Mouse (Mus musculus) forelimb bud, embryonic 11.5 days (tissue): ENCODE results near the gene Hist1h3c.
"Not testable (repeated sequence)": the region's sequence is repeated elsewhere in the genome, so short reads cannot be mapped to it uniquely, and the experiment has no call there.

ENCODE experiments used
- DNase-seq: peaks from one replicate; pipeline ENCODE4 v3.0.0-alpha.2; 2012; ENCODE audit warnings: low read depth, low spot score

Gene Hist1h3c

DNA sequence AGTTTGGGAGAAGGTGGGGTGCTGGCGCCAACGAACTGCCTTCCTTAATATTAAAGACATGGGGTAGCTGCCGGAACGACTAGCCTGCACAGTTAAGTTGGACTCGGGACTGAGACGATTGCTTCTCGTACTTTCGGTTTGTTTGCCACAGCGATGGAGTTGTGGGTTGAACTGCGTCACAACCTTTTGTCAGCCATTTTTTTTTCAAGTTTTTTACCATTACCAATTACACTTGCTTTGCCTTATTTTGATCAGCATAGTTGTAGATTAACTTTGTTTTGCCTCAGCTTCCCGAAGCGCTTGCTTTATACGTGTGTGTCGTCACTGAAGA is 5.5 kb downstream of the Hist1h3c start:
- DNase-seq: no peak

DNA sequence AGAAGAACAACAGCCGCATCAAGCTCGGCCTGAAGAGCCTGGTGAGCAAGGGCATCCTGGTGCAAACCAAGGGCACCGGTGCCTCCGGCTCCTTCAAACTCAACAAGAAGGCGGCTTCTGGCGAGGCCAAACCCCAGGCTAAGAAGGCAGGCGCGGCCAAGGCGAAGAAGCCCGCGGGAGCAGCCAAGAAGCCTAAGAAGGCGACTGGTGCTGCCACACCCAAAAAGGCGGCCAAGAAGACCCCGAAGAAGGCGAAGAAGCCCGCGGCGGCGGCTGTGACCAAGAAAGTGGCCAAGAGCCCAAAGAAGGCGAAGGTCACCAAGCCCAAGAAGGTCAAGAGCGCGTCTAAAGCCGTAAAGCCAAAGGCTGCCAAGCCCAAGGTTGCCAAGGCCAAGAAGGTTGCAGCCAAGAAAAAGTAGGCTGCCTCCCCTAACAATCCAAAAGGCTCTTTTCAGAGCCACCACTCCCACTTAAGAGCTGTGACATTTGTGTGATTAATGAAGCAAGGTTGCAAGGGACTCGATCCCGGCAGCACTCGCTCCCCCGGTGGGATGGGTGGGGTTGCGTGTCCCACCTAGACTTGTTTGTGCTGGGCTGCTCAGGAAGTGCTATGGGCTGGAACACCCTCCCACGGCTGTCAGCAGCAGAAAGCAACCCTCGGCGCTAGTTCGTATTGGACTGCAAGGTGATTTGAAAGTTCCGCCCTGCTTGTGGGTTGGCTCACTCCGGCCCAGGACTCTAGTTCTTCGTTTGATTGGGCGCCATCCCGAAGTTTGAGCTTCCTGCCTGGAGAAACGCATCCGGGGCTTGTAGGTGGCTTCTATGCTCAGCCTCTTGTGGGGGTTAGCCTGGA is 6.1 kb downstream of the Hist1h3c start:
- DNase-seq: peak; percentile 96

DNA sequence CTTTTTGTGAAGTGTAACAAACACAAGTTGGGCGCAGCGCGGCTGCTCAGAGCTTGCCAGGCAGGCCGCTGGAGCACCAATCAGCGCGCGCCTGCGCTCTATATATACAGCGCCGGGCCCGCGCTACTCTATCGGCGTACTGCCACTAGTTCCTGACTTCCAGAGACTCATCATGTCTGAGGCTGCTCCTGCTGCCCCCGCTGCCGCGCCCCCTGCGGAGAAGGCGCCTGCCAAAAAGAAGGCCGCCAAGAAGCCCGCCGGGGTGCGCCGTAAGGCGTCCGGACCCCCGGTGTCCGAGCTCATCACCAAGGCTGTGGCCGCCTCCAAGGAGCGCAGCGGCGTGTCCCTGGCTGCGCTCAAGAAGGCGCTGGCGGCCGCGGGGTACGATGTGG is 6.7 kb downstream of the Hist1h3c start, which contains the start of gene Hist1h1c:
Gene Hist1h1c, plus strand, starts transcription at position 132 of the 392 bp plus-strand sequence.
- peak; percentile 95 for DNase-seq

DNA sequence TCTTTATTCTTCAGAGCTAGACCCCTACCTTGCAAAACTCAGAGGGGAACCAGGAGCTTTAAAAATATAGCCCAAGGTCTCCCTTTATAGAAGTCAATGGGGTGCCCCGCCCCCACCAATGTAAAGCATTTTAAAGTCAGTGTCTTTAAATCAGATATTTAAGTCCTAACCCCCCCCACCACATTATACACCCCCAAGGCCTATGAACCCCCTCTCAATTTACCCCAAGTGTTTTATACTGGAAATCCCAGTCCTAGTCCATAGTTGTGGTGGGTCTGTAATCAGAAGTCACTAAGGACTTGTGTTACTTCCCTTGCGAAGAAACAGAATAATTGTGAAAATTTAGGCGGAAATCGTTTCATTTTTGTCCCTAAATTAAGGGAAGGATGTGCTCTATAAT is 7.4 kb downstream of the Hist1h3c start:
- DNase-seq: no peak

DNA sequence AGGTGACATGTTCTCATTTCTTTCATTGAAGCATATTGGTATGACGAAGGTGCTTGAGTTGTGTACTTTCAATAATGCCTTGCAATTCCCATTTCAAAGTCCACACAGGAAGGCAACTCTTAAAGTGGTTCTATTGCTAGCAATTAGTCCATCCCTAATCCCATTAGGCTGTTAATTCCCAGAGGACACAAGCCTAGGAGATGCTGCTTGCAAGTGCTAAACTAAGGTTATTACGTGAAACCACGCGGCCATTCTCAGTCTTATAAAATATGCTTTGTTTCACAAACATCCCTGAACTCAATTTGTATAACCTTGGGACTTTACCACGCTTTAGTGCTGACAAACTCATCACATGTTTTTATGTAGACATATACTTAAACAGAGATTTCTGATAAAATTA is 8.3 kb downstream of the Hist1h3c start:
- no peak for DNase-seq

DNA sequence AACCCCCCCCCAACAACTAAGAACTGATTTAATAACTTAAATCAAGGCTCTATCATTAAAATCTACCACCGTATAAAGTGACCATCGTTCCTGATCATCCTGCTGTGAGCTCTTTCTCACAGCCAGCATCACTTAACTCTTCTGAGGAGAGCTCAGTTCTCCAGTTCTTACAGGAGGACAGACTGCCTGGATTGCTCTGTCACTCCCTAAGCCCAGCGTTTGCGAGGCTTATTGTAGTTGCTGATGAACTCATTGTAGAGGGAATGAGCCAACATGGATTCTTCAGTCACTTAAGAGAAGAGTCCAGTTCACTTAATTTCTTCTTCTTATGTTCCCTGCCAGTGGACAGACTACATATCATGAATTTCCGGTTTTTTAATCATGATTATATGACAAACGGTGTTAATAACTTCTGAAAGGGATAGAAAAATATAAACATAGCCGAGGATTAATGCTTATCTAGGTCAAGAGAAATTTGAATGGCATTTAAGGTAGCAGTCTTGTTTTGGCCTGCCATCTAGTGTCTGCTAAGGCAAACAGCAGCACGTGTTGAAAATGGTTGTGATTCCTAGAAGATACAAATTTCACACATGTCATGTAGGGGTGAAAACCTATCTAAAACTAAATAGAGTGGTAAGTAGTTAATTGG is 13.1 kb downstream of the Hist1h3c start:
- no peak for DNase-seq

DNA sequence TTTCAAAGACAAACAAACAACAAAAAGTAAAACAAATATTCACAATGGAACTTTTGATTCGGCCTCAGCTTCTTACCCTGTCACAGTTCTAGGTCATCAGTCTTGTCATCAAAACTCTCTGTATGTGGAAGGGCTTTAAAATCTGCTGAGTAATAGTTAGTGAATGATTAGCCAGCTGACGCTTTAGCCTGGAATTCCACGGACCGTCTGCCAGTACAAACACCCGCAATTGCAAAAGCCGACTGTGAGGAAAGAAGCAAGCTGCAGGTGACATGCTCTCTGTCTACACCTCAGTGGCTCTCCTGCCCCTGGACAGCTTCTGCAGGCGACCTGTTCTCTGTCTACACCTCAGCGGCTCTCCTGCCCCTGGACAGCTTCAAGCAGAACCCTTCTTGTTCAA is 14.9 kb downstream of the Hist1h3c start:
- no peak for DNase-seq

DNA sequence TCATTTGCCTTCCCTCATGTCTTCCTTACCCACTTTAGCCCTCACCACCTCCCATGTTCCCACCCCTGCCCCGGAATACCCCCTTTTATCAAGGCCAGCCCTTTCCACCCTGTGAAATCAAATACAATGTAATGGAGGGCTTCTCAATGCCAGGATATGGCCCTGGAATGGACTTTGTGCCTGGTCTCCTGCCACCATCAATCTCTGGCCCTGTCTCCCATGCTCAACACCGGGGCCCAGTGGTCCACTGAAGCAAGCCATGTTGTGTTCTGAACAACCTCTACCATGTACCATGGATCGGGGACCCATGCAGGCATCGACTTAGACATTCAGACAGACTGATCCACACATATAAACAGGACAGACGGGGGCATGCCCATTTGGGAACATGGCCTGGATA is 15.7 kb downstream of the Hist1h3c start:
- DNase-seq: no peak

DNA sequence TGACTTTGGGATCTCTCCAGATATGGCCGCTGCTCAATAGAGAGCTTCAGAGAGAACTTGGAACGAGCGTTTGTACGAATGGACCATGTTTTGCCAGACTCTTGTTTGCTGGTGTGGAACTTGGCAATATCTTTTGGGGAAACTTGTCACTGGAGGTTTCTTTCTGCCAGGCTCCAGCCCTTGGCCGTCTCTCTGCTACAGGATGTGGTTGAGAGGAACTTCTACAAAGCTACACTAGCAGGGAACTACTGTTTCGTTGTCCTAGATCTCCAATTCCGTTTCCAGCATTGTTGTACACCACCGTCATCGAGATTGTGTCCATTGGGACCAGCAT is 16.2 kb downstream of the Hist1h3c start:
- DNase-seq: no peak

DNA sequence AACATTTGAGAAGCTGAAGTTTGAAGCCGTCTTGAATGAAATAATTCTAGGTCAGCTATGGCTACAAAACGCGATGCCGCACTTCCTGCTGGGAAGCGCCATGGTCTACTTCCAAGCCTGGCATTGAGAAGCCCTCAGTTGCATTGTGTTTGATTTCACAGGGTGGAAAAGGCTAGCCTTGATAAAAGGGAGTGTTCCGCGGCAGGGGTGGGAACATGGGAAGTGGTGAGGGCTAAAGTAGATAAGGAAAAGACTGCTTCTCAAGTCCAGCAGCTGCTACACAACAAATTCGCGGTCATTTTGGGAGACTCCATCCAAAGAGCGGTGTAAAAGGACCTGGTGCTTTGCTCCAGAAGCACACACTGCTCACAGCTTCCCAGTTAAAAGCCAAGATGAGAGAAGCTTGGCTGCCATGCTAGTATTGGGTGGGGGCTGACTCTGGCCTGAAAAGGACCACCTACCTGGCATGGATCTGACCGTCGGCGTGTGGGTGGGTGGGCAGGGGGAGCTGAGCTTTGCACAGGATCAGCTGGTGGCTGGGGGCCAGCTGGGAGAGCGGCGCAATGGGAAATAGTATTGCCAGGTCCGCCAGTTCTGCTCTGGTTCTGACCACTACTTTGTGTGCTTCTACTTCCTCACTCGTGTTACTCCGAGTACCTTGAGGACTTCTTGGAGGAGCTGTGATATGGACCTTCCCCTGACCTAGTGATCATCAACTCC is 16.8 kb downstream of the Hist1h3c start:
- DNase-seq: no peak

DNA sequence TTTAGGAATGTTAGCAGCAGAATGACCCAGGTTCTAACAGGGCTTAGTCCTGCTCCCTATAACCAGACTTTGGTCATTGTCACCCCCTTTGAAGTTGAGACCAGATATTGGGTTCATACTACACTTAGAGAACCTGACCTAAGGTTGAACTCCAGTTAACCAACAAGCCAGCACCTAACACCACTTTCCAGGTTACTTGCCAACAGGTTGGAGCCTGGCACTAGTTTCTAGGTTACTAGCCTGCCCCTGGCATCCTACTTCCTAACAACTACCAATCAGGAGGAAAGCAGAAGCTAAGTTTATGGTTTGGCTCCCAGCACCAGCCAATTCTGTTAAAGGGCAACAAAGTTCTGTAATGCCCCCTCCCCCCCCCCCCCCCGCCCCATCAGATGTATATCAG is 20.2 kb downstream of the Hist1h3c start:
- DNase-seq: no peak

DNA sequence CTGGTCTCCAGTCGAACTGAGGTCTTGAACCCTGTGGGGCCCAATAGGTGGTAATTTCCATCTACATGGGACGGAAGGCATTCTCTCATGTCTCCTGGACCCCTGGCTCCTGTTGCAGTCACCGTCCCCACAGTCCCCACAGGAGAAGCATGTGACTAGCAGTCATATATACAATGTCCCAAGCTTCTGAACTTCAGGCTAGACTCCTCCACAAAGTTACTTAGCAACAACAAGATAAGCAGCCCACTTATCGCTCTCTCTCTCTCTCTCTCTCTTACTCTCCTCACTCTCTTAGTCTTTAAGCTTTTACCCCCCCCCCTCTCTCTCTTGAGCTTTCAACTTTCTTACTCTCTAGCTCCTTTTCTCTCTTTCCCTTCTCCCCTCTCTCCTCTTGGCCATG is 21.2 kb downstream of the Hist1h3c start:
- DNase-seq: no peak

DNA sequence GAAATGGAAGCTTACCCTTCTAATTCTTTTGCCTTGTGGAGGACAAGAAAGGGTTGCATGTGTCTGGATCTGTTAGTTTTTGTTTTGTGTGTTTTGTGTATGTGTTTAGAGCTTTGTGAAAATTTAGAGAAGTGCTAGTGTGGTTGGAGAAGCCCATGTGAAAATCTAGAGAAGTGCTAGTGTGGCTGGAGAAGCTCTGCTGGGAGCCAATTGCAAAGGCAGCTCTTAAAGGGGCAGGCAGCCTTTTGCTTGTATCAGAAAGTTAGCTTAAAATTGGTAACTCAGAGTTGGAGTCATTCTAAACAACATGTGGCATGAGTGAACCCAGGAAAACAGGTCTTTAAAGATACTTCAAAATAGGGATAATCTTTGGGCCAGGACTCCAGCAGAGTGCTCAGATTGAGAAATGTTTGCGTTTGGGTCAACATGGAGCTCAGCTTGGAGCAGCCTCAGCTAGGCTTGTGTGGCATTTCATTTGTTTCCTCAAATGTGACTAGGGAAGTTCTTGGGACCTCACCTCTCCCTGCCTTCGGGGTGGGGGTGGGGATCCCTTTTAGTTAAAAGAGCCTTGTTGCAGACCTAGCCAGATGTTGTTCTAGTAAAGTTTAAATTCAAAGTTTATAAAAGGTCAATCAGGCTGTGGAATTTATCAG is 27.7 kb downstream of the Hist1h3c start:
- not testable (repeated sequence) for DNase-seq

DNA sequence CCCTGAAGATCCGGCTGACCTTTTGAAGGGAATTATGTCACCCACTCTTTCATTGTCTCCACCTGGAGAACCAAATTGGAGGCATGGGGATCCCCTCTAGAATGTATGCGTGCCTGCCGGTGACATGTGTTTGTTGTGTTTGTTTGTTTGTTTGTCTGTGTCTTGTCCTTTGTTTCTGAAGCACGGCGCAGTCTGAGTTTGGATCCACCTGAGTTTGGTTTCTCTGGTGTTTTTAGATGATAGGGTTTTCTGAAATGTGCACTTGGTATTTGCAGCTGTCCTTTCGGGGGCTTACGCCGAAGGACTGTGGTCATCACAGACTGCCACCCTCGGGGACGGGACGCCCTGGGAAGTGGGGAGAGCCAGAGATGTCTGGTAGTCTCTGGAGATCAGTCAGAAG is 28.2 kb downstream of the Hist1h3c start:
- DNase-seq: no peak

DNA sequence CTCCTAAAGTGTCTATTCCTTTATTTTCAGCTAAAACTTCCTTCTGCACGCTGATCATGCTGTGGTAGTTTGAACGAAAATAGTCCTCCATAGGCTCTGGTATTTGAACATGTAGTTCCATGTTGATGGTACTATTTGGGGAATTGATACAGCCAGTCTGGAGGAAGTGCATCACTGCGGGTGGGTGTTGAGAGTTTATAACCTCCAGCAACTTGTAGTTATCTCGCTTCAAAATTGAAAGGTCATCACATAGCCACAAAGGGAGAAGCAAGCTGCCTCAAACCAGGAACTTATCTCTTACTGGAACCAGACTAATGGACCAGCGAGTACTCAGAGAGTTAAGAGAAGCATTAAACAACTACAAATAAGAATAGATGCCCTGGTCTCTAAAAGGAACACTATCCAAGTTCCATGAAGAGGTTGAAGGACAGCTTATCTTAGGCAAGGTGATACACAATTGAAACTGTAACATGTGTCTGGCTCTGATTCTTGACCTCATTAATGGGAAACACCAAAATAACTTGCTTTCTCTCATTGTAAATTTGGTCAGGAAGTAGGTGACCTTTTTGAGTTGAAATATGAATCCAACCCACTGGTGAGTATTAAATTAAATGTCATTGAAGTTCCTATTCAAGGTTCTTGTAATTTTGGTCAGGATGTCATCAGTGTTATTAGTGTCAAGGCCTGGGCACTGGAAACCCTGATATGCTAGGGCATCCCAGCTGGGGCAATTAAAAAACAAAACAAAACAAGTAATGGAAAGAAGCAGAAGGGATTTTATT is 28.9 kb downstream of the Hist1h3c start:
- no peak for DNase-seq

DNA sequence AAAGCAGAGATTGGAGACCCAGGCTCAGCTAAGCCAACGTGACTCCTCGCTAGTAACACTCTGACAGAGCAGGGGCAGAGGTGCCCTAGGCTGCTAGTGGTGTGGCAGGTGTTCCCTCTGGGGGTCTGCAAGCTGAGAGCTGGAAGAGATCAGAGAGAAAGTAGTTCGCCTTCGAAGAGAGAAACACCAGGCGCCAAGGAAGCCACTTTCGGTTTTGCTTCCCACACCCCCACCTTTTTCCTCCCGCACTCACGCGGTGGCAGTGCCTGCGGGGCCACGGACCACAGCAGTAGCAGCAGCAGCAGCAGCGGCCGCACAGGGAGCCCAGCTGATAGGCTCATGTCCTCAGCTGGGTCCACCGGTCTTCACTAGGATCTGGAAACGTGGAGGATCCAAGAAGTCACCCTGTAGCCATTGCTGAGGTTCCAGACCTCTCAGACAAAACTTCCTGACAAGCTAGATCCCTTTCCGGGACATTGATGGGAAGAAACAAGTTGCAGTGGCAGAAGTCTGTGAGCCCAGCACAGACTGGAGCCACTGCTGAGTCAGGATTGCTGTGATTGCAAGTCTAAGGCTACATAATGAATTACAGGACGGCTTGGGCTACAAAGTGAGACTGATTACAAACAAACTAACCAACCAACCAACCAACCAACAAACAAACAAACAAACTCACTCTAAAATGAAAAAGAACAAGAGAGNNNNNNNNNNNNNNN is 34.9 kb downstream of the Hist1h3c start, which contains the start of gene Hfe:
Gene Hfe, minus strand, starts transcription at position 481 of the 716 bp plus-strand sequence.
- DNase-seq: peak; percentile 37

DNA sequence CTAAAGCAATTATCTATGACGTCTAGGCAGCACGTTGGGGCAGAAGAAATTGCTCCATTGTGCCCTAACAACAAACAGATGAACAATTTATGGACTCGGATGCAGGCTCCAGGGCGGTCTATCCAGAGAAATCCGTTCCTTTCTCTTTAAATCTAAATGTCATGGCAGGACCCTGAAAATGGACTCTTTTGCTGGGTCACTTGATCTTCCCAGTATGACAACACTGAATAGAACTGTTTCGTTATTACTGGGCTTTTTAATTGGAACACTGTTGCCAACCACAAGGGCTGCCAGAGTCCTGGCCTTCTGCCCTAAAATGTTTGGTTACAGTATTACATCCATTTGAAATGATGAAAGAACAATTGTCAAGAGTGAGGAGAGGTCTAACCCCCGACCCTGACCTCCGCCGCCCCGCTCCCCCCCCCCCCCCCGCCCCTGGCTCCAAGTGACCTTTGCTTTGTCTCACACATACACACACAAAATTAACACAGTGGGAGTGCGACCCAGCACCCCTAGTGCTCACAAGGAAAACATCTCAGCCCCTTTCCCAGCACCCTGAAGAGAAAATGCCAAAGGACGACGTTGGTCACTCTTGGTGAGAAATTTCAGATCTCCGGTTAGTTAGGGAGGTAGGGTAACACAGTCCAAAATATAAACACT is 35.6 kb downstream of the Hist1h3c start:
- DNase-seq: no peak

DNA sequence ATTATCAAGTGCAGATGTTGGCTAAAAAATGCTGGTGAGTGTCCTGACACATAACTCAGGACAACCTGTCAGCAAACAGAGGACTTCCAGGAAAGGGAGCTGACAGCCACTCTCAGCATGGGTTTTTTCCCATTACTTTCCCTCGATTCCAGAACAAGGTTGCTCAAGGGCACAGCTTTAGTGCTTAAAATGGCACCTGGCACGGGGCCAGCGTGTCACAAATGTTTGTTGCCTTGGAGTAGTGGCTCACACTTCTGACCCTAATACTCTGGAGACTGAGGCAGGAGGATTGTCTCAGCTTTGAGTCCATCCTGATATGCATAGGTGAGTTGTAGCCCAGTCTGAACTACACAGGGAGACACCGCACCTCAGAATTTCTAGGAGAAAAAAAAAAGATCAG is 36.7 kb downstream of the Hist1h3c start:
- no peak for DNase-seq

DNA sequence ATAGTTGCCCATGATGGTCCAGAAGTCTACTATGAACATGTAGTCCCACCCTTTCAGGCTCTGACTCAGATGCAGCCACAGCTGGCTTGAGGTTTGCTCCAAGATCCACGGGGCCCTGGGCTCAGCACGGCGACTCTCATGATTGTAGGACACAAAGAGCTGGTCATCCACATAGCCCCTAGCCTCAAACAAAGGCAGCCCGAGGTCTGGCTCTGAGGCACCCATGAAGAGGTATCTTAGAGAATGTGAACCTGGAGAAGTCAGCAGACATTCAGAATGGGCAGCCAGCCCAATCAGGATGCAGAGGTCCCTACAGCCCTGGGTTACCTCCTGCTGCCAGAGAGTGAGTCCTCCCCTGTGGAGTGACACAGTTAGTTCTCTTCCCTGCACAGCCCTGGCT is 37.4 kb downstream of the Hist1h3c start:
- DNase-seq: no peak

DNA sequence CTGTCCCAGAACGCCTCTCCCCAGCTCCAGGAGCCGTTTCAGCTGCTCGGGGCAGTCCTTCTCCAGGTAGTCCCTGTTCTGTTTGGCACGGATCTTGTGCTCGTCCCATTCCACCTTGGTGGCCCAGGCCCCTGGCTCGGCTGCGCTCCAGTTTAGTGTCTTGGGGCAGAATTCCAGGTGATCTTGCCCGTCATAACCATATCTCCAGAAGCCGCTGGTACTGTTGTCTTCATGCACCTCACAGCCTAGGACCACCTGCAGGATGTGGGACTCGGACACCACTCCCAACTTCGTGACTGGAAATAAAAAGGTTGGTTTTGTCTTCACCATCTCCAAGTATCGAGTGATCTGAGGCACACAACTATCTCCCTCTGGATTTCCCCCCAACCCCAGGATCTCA is 38.6 kb downstream of the Hist1h3c start:
- no peak for DNase-seq
